Mouse (Mus musculus): ENCODE data around the gene Tmem269. TPM values are rescaled to one million over a fixed set of nuclear protein-coding genes. Genes with fewer than 3 reads are reported as not detected.
A peak's percentile ranks its signal among the peaks of the same experiment; 100 is the strongest.

The Tmem269 gene
- total RNA-seq, 2 experiments from 2014 or later: not detected

- intact Hi-C loops (cut with DNase I): loop anchor here (2.0 to 5.0 kb wide), 2 partner anchors 100 to 183 kb away; partner anchors contain the start of genes Ppcs and Zmynd12
Observed at GRCm38 (mm10) chr4:119239181-119239682, 21.2 kb upstream of the Tmem269 start.

GRCm38 (mm10) chr4:119238661-119239060, 20.6 kb upstream of the Tmem269 start:
- intact Hi-C loops (cut with DNase I): loop anchor here (2.0 to 5.0 kb wide), 2 partner anchors 100 to 184 kb away; partner anchors contain the start of genes Ppcs and Zmynd12
- no peak for DNase-seq

More at GRCm38 (mm10) chr4:119239181-119239682, 21.2 kb upstream of the Tmem269 start:
- DNase-seq: peak; percentile 65 to 66

GRCm38 (mm10) chr4:119234348-119234747, 16.3 kb upstream of the Tmem269 start:
- no peak for DNase-seq
- intact Hi-C loops (cut with DNase I): no loop called here

DNA sequence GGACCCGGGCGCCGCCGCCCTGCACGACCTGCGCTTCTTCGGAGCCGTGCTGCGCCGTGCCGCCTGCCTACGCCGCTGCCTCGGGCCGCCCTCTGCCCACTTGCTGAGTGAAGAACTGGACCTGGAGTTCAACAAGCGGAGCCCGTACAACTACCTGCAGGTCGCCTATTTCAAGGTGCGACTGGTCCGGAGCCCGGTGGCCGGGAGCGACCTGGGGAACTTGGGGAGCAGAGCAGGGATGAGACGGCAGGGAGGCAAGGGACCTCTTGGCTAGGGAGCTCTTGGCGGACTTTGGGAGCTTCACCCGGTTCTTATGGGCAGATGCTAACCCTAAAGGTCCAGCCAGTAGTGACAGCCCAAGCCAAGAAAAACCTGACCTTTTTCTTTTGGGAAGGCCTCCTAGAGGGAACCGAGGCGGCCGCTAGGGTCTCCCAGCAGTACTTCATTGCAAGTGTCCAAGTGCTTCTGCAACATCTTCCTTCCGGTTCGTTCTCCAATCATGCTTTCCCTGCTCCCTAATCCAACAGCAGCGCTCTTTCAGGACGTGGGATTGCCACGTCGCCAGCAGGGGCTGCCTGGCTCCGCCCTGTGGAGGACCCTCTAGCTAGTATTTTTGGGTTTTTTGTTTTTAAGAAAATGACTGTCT, 15.4 kb upstream of the Tmem269 start:
- intact Hi-C loops (cut with DNase I): loop anchor here (2.0 kb wide), 1 partner anchor 55 kb away; no protein-coding TSS in a partner anchor
- DNase-seq: peak; percentile 64 to 66

- intact Hi-C loops (cut with DNase I): loop anchor here (2.0 kb wide), 1 partner anchor 54 kb away; no protein-coding TSS in a partner anchor
- DNase-seq: peak; percentile 100
Observed at GRCm38 (mm10) chr4:119232410-119233255, 14.6 kb upstream of the Tmem269 start, which contains the start of the genes AU022252 and P3h1. TSS of gene AU022252 (minus strand) at chr4:119232712. TSS of gene P3h1 (plus strand) at chr4:119232915.

GRCm38 (mm10) chr4:119226751-119227150, 8.7 kb upstream of the Tmem269 start:
- intact Hi-C loops (cut with DNase I): no loop called here
- DNase-seq: no peak

- no peak for DNase-seq
- intact Hi-C loops (cut with DNase I): no loop called here
Observed at GRCm38 (mm10) chr4:119225719-119226118, 7.7 kb upstream of the Tmem269 start.

GRCm38 (mm10) chr4:119224534-119224933, 6.5 kb upstream of the Tmem269 start:
- DNase-seq: no peak
- intact Hi-C loops (cut with DNase I): no loop called here

DNA sequence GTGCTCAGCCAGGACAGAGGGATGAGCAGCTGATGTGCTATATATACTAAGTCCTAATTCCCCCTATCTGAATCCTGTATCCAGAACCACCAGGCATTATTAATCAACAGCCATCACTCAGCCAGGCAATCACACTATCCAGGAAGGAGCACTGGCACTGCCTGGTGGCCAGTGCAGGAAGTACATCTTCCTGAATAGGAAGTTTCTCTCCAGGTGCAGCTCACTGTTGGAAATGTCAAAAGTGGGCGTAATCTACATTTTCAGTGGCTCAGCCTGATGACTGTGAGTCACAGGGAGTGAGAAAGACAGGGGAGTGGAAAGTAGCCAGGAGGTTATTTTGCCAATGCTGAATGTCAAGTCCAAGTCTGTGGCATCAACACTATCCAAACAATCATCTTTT, 5.7 kb upstream of the Tmem269 start:
- intact Hi-C loops (cut with DNase I): loop anchor here (2.0 kb wide), 1 partner anchor 25 kb away; no protein-coding TSS in a partner anchor
- no peak for DNase-seq

DNA sequence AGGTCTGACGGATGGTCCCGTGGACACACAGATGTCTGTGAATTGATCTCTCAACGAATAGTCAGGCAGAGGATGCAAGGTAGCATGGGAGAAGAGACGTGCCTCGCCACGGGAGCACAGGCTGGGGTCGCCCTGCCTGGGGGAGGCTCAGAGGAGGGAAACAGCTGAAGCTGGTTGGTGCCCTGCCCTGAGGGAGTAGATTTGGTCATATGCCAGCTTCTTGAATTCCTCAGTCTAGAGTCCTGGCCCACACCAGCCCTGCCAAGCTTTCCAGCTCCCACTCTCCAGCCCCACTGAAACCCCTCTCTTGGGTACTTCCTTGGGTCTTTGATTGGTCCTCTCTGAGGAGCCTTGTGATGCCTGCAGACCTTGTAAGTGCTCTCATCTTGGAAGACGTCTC, 1.4 kb downstream of the Tmem269 start:
- no peak for DNase-seq
- intact Hi-C loops (cut with DNase I): no loop called here

GRCm38 (mm10) chr4:119204672-119205071, 13.3 kb downstream of the Tmem269 start:
- intact Hi-C loops (cut with DNase I): loop anchor here (1.0 to 2.0 kb wide), 2 partner anchors 46 to 199 kb away; no protein-coding TSS in a partner anchor
- DNase-seq: peak; percentile 65 to 75

GRCm38 (mm10) chr4:119198105-119198504, 19.9 kb downstream of the Tmem269 start:
- no peak for DNase-seq

DNA sequence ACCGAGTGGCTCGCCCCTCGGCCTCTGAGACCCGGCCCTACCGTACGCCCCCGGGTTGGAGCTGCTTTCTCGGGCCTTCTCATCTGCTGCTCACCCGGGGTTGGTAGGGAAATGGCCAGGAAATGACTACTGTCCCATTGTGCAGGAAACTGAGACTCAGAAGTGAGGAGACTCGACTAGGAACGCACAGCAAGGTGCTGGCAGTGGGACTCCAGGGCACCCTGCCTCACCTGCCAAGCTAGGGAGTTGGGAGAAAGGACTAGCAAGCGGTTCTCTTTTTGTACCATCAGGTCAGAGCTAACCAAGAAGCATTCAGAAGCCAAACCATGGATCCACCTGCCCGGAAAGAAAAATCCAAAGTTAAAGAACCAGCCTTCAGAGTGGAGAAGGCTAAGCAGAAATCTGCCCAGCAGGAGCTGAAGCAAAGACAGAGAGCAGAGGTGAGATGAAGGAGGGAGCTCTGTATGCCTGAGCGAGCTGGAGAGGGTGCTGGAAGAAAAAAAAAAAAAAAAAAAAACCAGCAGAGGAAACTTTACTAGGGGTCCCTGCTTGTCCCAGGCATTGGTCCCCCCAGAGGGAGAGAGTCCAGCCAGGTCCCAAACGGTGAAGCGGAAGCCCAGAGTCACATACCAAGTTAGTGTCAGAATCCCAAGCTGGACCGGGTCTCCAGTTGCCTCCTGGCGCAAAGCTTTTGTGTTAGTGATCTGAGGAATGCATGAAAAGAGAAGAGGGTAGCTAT, 22.3 kb downstream of the Tmem269 start:
- no peak for DNase-seq
- intact Hi-C loops (cut with DNase I): loop anchor here (2.0 kb wide), 1 partner anchor 21 kb away; the partner anchor contains the start of gene Zfp691

More at GRCm38 (mm10) chr4:119198105-119198504, 19.9 kb downstream of the Tmem269 start:
- intact Hi-C loops (cut with DNase I): loop anchor here (2.0 kb wide), 1 partner anchor 25 kb away; no protein-coding TSS in a partner anchor

DNA sequence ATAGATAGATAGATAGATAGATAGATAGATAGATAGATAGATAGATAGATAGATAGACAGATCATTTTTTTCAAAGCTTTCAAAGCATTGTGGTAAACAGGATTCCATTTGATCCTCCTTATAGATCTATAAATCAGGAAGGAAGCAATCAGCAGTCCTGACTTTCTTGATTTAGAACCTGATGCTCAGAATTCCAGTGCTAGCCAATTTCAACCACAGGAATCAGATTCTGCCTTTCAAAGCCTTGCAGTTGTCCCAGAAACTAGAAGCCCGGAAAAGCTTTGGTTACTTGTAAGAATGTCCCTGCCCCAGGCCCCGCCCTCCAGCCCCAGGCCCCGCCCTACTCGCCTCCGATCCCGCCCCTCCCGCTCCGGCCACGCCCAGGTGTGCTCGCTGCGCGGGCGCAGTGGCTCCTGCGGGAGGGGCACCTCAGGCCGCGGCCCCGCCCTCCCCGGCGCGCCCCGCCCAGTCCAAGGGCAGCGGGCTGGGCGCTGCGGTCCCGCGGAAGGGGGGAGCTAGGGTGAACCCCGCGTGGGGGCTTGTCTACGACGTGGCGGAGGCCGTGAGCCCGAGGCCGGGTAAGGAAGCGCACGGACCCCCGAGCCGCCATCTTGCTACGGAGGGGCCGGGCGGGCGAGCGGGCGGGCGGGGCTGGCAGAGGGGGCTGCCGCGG, 23.0 kb downstream of the Tmem269 start, which contains the start of gene Svbp:
Gene Svbp, plus strand, starts transcription at position 398 of the 673 bp plus-strand sequence.
- peak; percentile 87 to 93 for DNase-seq
- intact Hi-C loops (cut with DNase I): loop anchor here (2.0 kb wide), 1 partner anchor 20 kb away; the partner anchor contains the start of gene Zfp691

DNA sequence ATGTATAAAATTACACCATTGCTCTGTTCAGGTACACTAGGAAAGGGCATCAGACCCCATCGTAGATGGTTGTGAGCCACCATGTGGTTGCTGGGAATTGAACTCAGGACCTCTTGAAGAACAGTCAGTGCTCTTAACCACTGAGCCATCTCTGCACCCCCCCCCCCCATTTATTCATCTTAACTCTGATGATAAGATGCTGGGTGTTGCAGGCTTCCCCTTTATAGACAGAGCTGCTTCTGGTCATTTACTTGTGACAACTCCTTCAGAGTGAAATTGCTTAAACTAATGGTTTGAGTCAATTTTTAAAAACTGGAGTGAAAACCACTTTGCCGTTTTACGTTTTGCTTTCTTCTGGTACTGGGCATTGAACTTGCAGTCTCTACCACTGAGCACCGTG, 25.3 kb downstream of the Tmem269 start:
- no peak for DNase-seq
- intact Hi-C loops (cut with DNase I): no loop called here

DNA sequence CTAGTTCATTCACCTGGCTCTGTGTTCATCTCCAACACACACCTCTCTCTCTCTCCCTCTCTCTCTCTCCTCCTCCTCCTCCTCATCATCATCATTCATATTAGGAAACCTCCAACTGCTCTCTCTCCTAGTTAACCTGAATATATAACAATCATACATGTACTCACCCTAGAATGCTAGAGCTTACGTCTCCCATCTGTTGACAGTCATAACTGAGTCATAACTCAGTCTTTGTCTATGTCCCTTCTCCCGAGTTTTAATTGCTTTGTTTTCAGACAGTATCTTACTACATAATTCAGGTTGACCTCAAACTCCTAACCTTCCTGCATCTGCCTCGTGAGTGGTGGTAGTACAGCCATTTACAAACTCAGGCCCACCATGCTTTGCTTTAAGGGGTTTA, 26.7 kb downstream of the Tmem269 start:
- DNase-seq: no peak
- intact Hi-C loops (cut with DNase I): no loop called here

- intact Hi-C loops (cut with DNase I): no loop called here
- DNase-seq: no peak
Observed at GRCm38 (mm10) chr4:119190618-119191017, 27.4 kb downstream of the Tmem269 start.

- DNase-seq: no peak
- intact Hi-C loops (cut with DNase I): no loop called here
Observed at GRCm38 (mm10) chr4:119189864-119190263, 28.2 kb downstream of the Tmem269 start, which contains the start of gene Ermap. TSS of gene Ermap (minus strand) at chr4:119190011.

GRCm38 (mm10) chr4:119189392-119189791, 28.6 kb downstream of the Tmem269 start:
- intact Hi-C loops (cut with DNase I): no loop called here
- no peak for DNase-seq
